Mouse (Mus musculus) spleen, postnatal 10 days (tissue): ENCODE results near the gene Srrm4.
"Not testable (repeated sequence)": the region's sequence is repeated elsewhere in the genome, so short reads cannot be mapped to it uniquely, and the experiment has no call there.

Experiments used
- DNase-seq, 2 experiments: peaks; one replicate each; pipeline ENCODE4 v3.0.0; 2021 to 2022; ENCODE audit warnings: low spot score in 2 of 2

The Srrm4 gene

DNA sequence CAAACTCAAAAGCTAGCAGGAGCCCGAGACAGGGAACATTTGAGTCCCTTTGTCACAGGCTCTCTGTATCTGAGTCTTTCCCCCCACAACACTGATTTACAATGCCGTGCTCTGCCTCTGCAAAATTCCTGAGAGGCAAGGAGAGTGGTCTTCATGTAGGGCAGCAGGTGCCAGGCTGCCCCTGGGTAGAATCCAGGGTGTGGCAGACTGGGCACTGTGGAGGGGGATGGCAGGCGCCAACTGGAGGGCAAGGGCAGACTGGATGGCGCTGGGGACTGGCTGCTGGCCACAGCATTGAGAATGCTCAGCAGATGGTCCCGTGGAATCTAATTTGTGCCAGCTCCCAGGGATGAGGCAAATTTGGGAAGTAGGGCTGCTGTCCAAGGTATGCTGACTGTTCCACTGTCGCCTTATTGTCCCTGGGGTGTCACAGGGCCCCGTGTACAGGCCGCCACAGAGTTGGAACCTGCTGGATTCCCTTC, 148.1 kb downstream of the Srrm4 start:
- DNase-seq, result no peak

DNA sequence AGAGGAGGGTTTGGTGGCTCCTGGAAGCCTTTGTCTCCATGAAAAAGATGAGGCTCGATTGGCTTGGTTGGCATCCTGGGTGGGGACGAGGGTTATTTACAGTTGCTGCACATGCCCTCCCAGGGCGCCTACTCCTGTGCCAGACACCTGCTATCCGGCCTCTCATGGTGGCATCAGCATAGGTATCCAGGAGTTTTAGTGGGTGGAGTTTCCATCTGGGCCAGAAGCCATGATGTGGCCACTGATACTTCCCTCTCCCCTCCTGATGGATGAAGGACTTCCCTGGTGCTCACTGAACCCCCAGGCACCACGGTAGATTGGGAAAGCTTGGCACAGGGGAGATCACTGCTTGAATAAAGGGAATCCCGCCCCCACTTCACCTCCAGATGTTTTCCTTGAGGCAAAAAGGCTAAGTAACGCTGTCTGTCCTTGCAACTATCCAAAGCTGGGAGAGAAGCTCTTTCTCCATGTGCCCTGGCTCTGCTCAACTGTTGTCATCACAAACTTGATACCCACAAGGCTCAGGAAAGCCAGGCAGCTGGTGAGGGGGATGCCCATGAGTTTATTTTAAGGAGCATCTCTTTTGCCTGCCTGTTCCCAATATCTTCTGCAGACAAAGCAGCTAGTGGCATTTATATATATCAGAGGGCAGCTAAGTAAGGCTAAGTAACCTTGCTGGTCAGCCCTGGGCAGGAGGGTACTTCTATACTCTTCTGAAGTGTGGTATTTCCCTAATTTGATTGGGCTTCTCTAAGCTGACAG, 148.7 kb downstream of the Srrm4 start:
- DNase-seq, result no peak

GRCm38 (mm10) chr5:116440251-116440650, 151.4 kb downstream of the Srrm4 start:
- DNase-seq, result no peak

DNA sequence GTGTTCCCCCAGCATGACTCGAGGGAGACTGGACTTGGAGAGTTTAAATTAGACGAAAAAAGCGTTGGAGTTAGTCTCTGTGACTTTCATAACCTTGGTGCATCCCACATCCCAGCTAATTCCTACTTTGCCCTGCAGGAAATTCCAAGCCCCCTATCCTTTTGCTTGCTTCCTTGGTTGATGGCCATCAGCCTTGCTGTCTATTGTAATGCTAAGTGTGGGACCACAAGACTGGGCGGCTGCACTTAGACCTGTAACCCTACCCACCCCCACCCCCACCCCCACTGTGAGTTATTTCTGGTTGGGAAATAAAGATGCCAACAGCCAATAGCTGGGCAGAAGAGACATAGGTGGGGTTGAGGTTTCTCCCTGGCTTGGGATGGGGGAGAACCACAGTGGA, 153.3 kb downstream of the Srrm4 start:
- DNase-seq, result no peak

DNA sequence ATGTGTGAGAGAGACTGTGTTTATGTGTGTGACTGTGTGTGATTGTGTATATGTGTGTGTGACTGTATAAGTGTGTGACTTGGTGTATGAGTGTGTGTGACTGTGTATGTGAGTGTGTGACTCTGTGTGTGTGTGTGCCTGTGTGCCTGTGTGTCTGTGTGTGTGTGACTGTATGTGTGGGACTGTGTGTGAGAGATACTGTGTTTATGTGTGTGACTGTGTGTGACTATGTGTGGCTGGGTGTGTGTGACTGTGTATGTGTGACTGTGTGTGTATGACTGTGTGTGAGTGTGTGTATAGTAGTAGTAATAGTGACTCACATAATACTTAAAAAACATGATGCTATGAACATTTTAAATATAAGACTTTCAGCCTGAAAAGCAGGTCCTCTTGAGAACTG, 155.5 kb downstream of the Srrm4 start:
- DNase-seq, result no peak

GRCm38 (mm10) chr5:116434976-116435850, 156.4 kb downstream of the Srrm4 start:
- no peak for DNase-seq

DNA sequence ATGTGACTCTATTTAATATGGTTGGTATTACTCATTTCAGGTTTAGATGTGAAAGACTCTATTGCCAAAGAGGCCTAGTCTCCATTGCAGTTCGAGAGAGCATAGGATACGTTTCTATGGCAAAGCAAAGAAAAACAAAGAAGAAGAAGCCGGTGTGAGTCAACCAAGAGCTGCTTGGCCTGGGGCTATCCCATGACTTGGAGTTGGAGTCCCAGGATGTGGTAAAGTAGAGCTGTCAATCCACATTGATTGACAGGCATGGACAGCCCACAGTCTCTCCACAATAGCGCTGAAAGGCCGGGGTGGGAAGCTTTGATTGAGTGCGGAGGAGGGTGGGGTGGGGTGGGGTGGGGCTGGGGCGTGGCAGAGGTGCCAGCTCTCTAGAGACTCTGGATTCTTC, 158.7 kb downstream of the Srrm4 start:
- no peak for DNase-seq

DNA sequence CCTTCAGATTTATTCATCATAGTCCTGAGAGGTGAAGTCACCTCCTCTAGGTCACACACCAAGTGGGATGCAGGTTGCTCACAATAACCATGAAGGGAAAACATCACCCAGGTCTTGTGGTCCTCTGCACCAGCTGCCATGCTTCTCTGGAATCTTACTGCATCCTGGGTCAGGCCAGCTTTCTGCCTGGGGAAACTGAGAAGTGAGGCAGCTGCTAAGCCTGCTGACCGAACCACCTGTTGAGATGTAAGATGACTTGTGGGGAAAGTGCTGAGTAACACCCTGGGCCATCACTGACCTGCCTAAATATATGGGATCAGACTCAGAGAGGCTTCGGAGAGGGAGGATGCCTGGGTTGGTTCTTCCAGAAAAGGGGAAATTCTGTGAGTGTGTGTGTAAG, 164.9 kb downstream of the Srrm4 start:
- DNase-seq, result no peak

DNA sequence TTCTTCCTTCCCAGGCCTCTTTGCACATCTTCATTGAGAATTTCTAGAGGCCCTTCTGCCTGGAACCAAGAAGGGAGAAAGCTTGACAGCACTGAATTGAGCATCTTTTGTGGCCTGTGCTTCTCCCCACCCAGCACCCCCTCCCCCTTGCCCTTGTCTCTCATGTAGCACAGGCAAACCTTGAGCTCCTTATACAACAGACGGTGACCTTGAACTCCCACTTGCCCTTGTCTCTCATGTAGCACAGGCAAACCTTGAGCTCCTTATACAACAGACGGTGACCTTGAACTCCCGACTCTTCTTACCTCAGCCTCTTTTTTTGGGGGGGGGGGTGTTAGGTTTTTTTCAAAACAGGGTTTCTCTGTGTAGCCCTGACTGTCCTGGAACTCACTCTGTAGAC, 165.9 kb downstream of the Srrm4 start:
- not testable (repeated sequence) for DNase-seq

DNA sequence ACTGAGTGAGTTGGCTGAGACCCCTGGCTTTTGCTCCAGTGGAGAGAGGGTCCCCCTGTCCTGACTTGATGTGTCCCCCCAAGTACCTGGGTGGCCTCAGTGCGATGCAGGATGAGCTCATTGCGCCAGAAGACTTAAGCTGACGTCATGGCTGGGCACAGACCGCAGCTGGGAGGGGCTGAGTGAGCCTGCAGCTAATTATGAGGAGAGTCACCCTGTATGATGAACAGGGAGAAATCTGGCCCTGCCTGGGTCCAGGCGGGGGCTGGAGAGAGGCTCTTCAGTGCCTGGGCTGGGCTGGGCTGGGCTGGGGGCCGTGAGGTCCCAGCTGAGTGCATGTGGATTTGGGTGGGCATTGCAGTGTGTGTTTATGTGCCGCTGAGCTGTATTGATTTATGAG, 166.3 kb downstream of the Srrm4 start:
- DNase-seq, result no peak

DNA sequence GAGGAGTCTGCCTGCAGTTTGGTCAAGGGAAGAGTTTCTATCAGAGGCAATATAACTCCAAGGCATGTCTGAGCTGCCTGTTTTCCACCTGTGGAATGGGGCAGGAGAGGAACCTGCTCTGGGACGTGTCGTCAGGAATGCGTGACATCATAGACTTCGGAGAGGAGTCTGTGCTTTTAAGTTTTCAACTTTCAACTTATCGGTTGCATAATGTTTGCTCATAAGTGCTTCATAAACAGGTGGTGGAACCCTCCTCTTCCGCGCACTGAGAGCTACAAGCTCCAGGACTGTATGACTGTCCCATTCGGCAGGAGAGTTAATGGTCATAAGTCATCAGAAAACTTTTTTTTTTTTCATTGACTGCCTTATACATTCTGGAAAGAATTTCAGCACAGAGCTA, 167.9 kb downstream of the Srrm4 start:
- no peak for DNase-seq

GRCm38 (mm10) chr5:116422699-116423201, 168.9 kb downstream of the Srrm4 start, which contains the start of gene Hspb8:
Gene Hspb8 (minus strand): TSS chr5:116422864.
- no peak for DNase-seq

DNA sequence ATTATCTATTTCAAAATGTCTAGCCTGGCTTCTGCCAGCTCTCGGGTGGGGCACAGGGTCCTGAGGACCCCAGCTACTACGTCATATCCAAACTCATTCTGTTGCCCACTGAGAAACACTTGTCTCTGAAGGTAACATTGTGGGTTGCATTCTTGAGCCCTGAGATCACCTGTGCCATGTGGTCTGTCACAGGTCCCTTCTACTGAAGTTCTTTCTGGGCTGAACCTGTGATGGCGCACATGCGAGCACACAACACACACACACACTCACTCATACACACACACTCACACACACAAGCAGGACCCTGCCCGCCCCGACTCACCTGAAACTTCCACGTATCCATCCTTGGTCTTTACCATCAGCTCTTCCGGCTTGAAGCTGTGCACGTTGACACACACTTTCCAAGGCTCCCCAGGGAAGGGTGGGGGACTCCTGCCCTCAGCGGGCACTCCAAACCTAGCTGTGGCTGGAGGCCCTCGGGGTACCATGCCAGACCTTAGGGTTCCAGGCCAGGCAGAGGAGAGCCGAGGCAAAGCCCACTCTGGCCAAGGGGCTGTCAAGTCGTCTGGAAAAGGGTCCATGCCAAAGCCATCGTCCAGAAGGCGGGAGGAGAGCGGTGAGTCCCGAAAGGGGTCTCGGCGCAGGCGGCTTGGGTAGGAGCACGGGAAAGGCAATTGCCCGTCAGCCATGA, 169.7 kb downstream of the Srrm4 start:
- DNase-seq, result no peak

DNA sequence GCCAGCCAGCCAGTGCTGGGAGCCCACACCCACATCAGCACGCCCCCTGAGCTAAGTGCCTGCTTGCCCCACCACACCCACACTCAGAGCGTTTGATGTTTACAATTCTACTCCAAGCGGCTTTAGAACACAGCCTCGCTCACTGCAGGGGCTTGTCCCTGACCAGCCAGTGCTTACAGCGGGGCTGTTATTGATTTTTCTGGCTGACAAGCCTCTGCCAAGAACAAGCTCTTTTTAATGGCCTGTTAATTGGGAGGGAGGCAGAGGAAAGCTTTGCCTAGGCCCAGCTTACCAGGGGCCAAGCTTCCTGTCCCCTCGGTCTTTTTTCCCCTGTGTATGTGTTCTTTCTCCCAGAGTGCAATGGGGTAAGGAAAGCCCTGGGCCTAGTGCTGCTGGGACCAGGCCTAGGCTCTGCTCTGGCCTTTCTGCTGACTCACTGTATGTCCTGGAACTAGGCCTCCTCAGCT, 170.8 kb downstream of the Srrm4 start:
- DNase-seq, result no peak

GRCm38 (mm10) chr5:116420213-116420612, 171.4 kb downstream of the Srrm4 start:
- no peak for DNase-seq

- DNase-seq, result no peak
Observed at GRCm38 (mm10) chr5:116419322-116420045, 172.1 kb downstream of the Srrm4 start.

GRCm38 (mm10) chr5:116416208-116416607, 175.4 kb downstream of the Srrm4 start:
- no peak for DNase-seq

DNA sequence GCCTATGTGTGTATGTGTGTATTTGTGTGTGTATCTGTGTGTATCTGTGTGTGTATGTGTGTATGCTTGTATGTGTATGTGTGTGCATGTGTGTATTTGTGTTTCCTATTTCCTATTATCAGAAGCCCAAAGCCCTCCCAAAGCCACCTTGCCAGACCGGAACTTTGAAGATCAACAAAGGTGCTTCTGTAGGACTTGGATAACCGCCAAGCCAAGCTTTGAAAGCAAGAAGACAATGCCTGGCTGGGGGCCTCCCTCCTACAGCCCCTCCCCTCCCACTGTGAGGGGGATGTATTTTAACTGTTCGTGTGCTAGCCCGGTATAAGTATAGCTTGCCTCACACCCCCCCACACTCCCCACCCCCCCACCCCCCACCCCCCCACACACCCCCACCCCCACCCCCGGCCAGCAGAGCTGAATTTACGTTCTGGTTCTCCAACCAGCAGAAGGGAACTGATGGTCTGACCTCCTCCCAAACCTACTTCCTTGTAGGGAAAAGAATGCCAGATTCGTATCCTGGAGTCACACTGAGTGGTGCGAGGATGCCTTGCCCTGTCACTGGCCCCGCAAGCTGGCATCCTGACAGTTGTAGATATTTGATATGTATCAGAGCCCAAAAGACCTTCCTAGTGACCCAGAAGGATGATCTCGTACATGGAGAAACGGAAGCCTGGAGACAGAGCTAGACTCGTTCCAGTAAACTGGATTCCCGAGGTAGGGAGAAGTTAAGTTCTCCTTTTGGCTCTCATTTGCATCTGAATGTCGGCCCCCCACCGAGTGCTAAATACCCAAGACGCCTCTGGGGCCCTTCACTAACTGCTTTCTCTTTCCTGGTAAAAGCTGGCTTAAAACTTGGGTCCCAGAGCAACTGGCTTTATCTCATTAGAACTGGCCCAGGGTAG, 181.7 kb downstream of the Srrm4 start:
- DNase-seq, result no peak

DNA sequence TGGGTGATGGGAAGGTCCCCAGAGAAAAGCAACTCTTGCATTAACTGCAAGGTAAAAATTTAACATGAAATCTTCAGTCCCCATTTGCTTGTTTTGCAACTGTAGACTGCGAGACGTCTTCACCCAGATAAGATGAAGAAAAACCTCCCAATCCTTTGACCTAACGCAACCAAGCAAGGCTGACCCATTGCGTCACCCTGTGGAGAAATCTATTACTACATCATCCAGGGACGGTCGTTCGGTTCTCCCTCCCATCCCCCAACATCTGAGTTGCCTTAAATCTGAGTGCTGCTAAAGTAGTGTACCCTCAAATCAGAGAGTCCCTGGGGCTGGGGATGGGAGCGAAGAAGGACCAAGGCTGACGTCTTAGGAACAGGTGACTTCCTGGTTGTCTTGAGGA, 182.7 kb downstream of the Srrm4 start:
- no peak for DNase-seq

GRCm38 (mm10) chr5:116407936-116408335, 183.7 kb downstream of the Srrm4 start:
- DNase-seq, result no peak
